22 mouse cellular contexts compared by ENCODE assay signal in the genomic region with DNA sequence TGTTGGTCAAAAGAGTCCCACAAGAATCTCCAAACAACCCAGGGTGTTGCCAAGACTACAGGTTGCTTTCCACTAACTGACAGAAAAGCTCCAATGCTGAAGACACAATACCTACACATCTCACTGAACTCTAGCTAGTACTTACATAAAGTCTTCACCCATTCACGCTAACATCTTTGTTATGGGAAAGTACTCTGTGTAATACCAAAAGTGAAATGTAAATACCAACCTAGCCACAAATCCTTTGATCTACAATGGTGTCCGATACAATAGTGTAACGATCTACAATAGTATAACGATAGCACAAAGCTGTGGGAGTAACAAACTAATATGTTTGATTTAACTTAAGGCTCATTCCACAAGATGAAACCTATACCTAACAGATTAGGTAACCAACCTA.
"Had no signal": no experiment of that assay in that cellular context is flagged by ENCODE, and none has a peak within 500 bp of the region (broad histone marks: within the 10 kb centered on the region; RNA-seq: fewer than 3 reads in every experiment).

No protein-coding gene starts in this region.

- H3K27me3 ChIP-seq: liver, embryonic 15.5 days; lung, embryonic 15.5 days; midbrain, embryonic 13.5 days; neural tube, embryonic 13.5 days; neural tube, embryonic 15.5 days had no signal

- H3K27ac ChIP-seq: liver, embryonic 15.5 days; lung, embryonic 15.5 days; macrophage; midbrain, embryonic 10.5 days; midbrain, embryonic 13.5 days; neural tube, embryonic 13.5 days; neural tube, embryonic 15.5 days had no signal

- H3K4me1 ChIP-seq: liver, embryonic 15.5 days; lung, embryonic 15.5 days; midbrain, embryonic 10.5 days; midbrain, embryonic 13.5 days; neural tube, embryonic 13.5 days; neural tube, embryonic 15.5 days had no signal

- H3K36me3 ChIP-seq: liver, embryonic 15.5 days; lung, embryonic 15.5 days; neural tube, embryonic 15.5 days had no signal

- H3K4me2 ChIP-seq: liver, embryonic 15.5 days; lung, embryonic 15.5 days; midbrain, embryonic 13.5 days; neural tube, embryonic 13.5 days; neural tube, embryonic 15.5 days had no signal

- H3K4me3 ChIP-seq: liver, embryonic 15.5 days; lung, embryonic 15.5 days; midbrain, embryonic 10.5 days; midbrain, embryonic 13.5 days; myocyte; neural tube, embryonic 13.5 days; neural tube, embryonic 15.5 days had no signal

- ATAC-seq: liver, postnatal 0 days; lung, postnatal 0 days; midbrain, embryonic 13.5 days; midbrain, embryonic 16.5 days had no signal

- DNase-seq: liver, postnatal 0 days; lung, adult 2 months; lung, postnatal 14 days; lung, postnatal 36 days; retina, postnatal 1 day; right cerebral cortex, adult 18-20 months; right cerebral cortex, postnatal 25 days; right cerebral cortex, postnatal 4 days; spleen, adult 18-20 months; thymus, adult 18-20 months; thymus, postnatal 14 days; thymus, postnatal 36 days had no signal

- H3K9ac ChIP-seq: liver, embryonic 15.5 days; liver, postnatal 0 days; lung, embryonic 15.5 days; midbrain, embryonic 13.5 days; neural tube, embryonic 13.5 days; neural tube, embryonic 15.5 days had no signal

- H3K9me3 ChIP-seq: liver, embryonic 15.5 days; lung, embryonic 15.5 days; midbrain, embryonic 10.5 days; midbrain, embryonic 13.5 days; neural tube, embryonic 13.5 days; neural tube, embryonic 15.5 days had no signal
